Mouse (Mus musculus): Measurements from ENCODE around the gene Tmem128.

DNA sequence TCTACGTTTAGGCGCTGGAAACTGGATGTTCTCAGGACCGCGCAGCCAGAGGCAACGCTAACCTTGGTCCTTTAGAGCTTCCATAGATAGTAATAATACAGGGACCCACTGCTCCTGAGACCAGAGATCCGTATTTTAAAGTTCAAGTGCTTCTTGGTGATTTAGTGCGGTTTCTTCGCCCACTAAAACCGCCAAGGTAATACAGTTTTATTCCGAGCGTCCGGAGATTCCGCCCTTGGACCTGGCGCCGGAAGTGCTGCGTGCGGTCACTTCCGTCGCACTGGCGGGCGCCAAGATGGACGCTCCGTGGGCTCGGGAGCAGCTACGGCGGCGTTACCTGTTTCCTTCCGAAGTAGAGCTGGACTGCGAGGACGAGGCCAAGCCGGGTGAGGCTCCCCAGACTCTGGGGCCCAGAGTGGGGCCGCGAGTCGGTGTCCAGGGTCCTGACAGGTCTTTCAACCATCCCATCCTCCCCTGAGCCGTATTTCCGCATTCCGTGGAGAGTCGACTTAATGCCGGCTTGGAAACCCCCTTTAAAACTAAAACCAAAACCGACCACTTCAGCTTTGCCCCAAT, at the start of gene Tmem128:
- TF ChIP-seq CTCF (IDR thresholded peaks at IDR 0.05; ENCODE audit: insufficient read depth, low read depth, low read length) (no peak), POLR2A (IDR thresholded peaks at IDR 0.05; ENCODE audit: insufficient read depth, low read depth, low read length) (peak; percentile 91)
